Comparison of ENCODE assay signal across 8 mouse cellular contexts in genomic region chr17:14640351-14641115, GRCm38 (mm10). TPM values are rescaled to one million over a fixed set of nuclear protein-coding genes. Genes with fewer than 3 reads are reported as not detected.
DNase-seq lines count a peak whose midpoint lies in the region; ATAC-seq and TF ChIP-seq lines count a peak whose summit lies in the region.

No protein-coding gene starts in this region.

- no peaks in the 10 kb centered on the region for H3K9me3 ChIP-seq in heart, embryonic 12.5 days (replicated peaks)
- no peaks in the 10 kb centered on the region for H3K9me3 ChIP-seq in hindbrain, embryonic 12.5 days (replicated peaks)
- H3K9me3 ChIP-seq in hindbrain, embryonic 10.5 days: no peaks in the 10 kb centered on the region

- H3K4me2 ChIP-seq in heart, embryonic 12.5 days: no peak overlapping the region
- no peak overlapping the region for H3K4me2 ChIP-seq in hindbrain, embryonic 12.5 days (replicated peaks)

- no peak for TF ChIP-seq POLR2A in small intestine, adult 2 months (IDR thresholded peaks at IDR 0.05; ENCODE audit: low read depth, low read length)

- 69% methylated on average over 15 of the region's 15 CpGs for WGBS in heart, embryonic 12.5 days
- WGBS in small intestine, adult 2 months: 66% methylated on average over 15 of the region's 15 CpGs
- 86% methylated on average over 15 of the region's 15 CpGs for WGBS in hindbrain, embryonic 12.5 days
- WGBS in hindbrain, embryonic 10.5 days: 82% methylated on average over 15 of the region's 15 CpGs

- TF ChIP-seq CTCF in small intestine, adult 2 months (IDR thresholded peaks at IDR 0.05; ENCODE audit: extremely low read depth, insufficient read length, insufficient replicate concordance, low read depth, low read length): no peak

- H3K27ac ChIP-seq in heart, embryonic 12.5 days (ENCODE audit: poor library complexity, severe bottlenecking): peak overlapping the region; percentile 28; the same call in 1 of the 2 replicates
- H3K27ac ChIP-seq in small intestine, adult 2 months (ENCODE audit: insufficient read depth, low read depth, low read length): 0 out of 2 replicates have a peak overlapping the region, but pooled peaks have one; percentile 26
- no peak overlapping the region for H3K27ac ChIP-seq in hindbrain, embryonic 12.5 days
- H3K27ac ChIP-seq in hindbrain, embryonic 10.5 days: no peak overlapping the region

- DNase-seq in left cerebral cortex, postnatal 4 days: peak; percentile 38
- DNase-seq in left cerebral cortex, adult 18-20 months (ENCODE audit: low spot score in 2 of 2): no peak
- DNase-seq in kidney, postnatal 25 days: peak; percentile 61 to 72
- no peak for DNase-seq in frontal cortex, postnatal 25 days (ENCODE audit: low spot score in 2 of 2)
- no peak for DNase-seq in hindbrain, embryonic 10.5 days (ENCODE audit: low spot score)

- intact Hi-C loops in left cerebral cortex, postnatal 4 days (cut with DNase I): no loop called here

- H3K4me1 ChIP-seq in heart, embryonic 12.5 days (replicated peaks): no peaks in the 10 kb centered on the region
- H3K4me1 ChIP-seq in small intestine, adult 2 months (ENCODE audit: control insufficient read depth, insufficient read depth, insufficient read length, low read length): 0 out of 2 replicates have a peak, but pooled peaks cover 2% of the 10 kb centered on the region
- no peaks in the 10 kb centered on the region for H3K4me1 ChIP-seq in hindbrain, embryonic 12.5 days
- H3K4me1 ChIP-seq in hindbrain, embryonic 10.5 days (replicated peaks): no peaks in the 10 kb centered on the region

- no peak for ATAC-seq in heart, embryonic 12.5 days (ENCODE audit: insufficient number of reproducible peaks, low FRiP score)
- no peak for ATAC-seq in hindbrain, embryonic 12.5 days (ENCODE audit: low FRiP score)

- no peaks in the 10 kb centered on the region for H3K27me3 ChIP-seq in heart, embryonic 12.5 days (replicated peaks)
- H3K27me3 ChIP-seq in small intestine, adult 2 months (ENCODE audit: control insufficient read depth, insufficient read depth, low read length): no peaks in the 10 kb centered on the region
- no peaks in the 10 kb centered on the region for H3K27me3 ChIP-seq in hindbrain, embryonic 12.5 days
- no peaks in the 10 kb centered on the region for H3K27me3 ChIP-seq in hindbrain, embryonic 10.5 days (ENCODE audit: insufficient read depth, poor library complexity, severe bottlenecking)

- H3K9ac ChIP-seq in heart, embryonic 12.5 days: no peak overlapping the region
- H3K9ac ChIP-seq in hindbrain, embryonic 12.5 days: no peak overlapping the region

- H3K4me3 ChIP-seq in heart, embryonic 12.5 days: no peak overlapping the region
- no peak overlapping the region for H3K4me3 ChIP-seq in small intestine, adult 2 months (ENCODE audit: low read depth, low read length)
- H3K4me3 ChIP-seq in hindbrain, embryonic 12.5 days: no peak overlapping the region
- no peak overlapping the region for H3K4me3 ChIP-seq in hindbrain, embryonic 10.5 days

- H3K36me3 ChIP-seq in heart, embryonic 12.5 days: no peaks in the 10 kb centered on the region
- no peaks in the 10 kb centered on the region for H3K36me3 ChIP-seq in small intestine, adult 2 months (ENCODE audit: control insufficient read depth, insufficient read depth, low read length)
- no peaks in the 10 kb centered on the region for H3K36me3 ChIP-seq in hindbrain, embryonic 12.5 days
- no peaks in the 10 kb centered on the region for H3K36me3 ChIP-seq in hindbrain, embryonic 10.5 days

RNA-seq across cellular contexts. Expression of gene Thbs2, which starts 53.5 kb away (rescaled TPM):
- total RNA-seq in left cerebral cortex, postnatal 4 days (2021): 1 to 10 TPM; 5.5 to 5.6 TPM
- total RNA-seq in left cerebral cortex, adult 18-20 months (2021): 1 to 10 TPM; 4.6 to 5.6 TPM
- polyA plus RNA-seq in heart, embryonic 12.5 days (2016; fragmentation: Nextera tagmentation; extraction: Ambion mirVana): 11.6 and 12.3 TPM in 2 replicates
- 2.6 and 3.8 TPM in 2 replicates for polyA plus RNA-seq in small intestine, adult 2 months (2012; rRNA removed)
- 15.1 and 20.6 TPM in 2 replicates for polyA plus RNA-seq in hindbrain, embryonic 12.5 days (2016; fragmentation: Nextera tagmentation; extraction: Ambion mirVana)
- polyA plus RNA-seq in hindbrain, embryonic 10.5 days (2016; fragmentation: Nextera tagmentation; extraction: Ambion mirVana): 2.2 and 7.4 TPM in 2 replicates

Comparison
In these comparisons a context has a peak if more than half of its experiments do, and no peak if none do; other contexts are left out.
1. DNase-seq: peak in left cerebral cortex, postnatal 4 days (single experiment) and kidney, postnatal 25 days (2 of 2); none in left cerebral cortex, adult 18-20 months (0 of 2), frontal cortex, postnatal 25 days (0 of 2) and hindbrain, embryonic 10.5 days (single experiment).
2. H3K27ac ChIP-seq: peak in heart, embryonic 12.5 days (single experiment) and small intestine, adult 2 months (single experiment); none in hindbrain, embryonic 12.5 days (single experiment) and hindbrain, embryonic 10.5 days (single experiment).